Mouse (Mus musculus): ENCODE data around the gene Msh2. TPM values are rescaled to one million over a fixed set of nuclear protein-coding genes. Genes with fewer than 3 reads are reported as not detected.
A peak's percentile ranks its signal among the peaks of the same experiment; 100 is the strongest.

The Msh2 gene
- polyA plus RNA-seq, 1 experiment from 2014 or later, result 21.6 TPM

GRCm38 (mm10) chr17:87726489-87727356 lies 54.6 kb downstream of the Msh2 start:
- Histone ChIP-seq H3K4me3 (ENCODE audit: low read depth, low read length) (no peak overlapping the region), H3K9me3 (ENCODE audit: control insufficient read depth, low read length) (no peaks in the 10 kb centered on the region), H3K4me2 (replicated peaks; ENCODE audit: low read depth) (no peak overlapping the region), H3K9ac (ENCODE audit: low read length) (no peak overlapping the region), H3K27ac (replicated peaks) (no peak overlapping the region), H3K36me3 (ENCODE audit: control insufficient read depth, insufficient read depth, low read length) (peaks cover 17% of the 10 kb centered on the region; the same call in 1 of the 2 replicates), H3K27me3 (ENCODE audit: control insufficient read depth, insufficient read depth, low read length) (no peaks in the 10 kb centered on the region), H3K4me1 (replicated peaks; ENCODE audit: control insufficient read depth, insufficient read depth) (no peaks in the 10 kb centered on the region)
- ATAC-seq (ENCODE audit: low FRiP score, low TSS enrichment), result no peak
- WGBS, result 88% methylated on average over 12 of the region's 12 CpGs
- no peak for DNase-seq (ENCODE audit: low spot score)
- TF ChIP-seq EP300 (optimal IDR thresholded peaks at IDR 0.05), result no peak
- TF ChIP-seq CTCF (IDR thresholded peaks at IDR 0.05; ENCODE audit: low read depth), result no peak

DNA sequence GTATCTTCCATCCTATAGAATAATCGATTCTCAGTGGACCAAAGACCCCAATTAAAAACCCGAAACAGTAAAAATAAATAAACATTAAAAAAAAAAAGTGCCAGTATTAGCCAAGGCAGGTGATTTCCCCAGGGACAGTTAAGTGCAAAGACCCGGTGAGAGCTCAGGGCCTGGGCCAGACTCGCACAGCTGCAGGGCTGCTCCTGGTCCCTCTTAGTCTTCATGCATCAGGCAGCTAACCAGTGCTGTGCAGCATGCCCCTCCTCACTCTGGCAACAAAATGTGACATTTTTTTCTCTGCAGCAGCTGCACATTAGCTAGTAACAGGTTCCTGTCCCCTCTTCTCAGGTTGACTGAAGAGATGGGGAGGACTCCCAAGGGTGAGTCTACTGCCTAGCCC lies 59.8 kb downstream of the Msh2 start:
- 86% methylated on average over 4 of the region's 4 CpGs for WGBS
- Histone ChIP-seq H3K9me3 (ENCODE audit: control insufficient read depth, low read length) (no peaks in the 10 kb centered on the region), H3K36me3 (ENCODE audit: control insufficient read depth, insufficient read depth, low read length) (no peaks in the 10 kb centered on the region), H3K4me1 (replicated peaks; ENCODE audit: control insufficient read depth, insufficient read depth) (no peaks in the 10 kb centered on the region), H3K27me3 (ENCODE audit: control insufficient read depth, insufficient read depth, low read length) (no peaks in the 10 kb centered on the region), H3K9ac (ENCODE audit: low read length) (no peak overlapping the region), H3K4me3 (ENCODE audit: low read depth, low read length) (no peak overlapping the region), H3K4me2 (replicated peaks; ENCODE audit: low read depth) (no peak overlapping the region), H3K27ac (replicated peaks) (no peak overlapping the region)
- TF ChIP-seq CTCF (IDR thresholded peaks at IDR 0.05; ENCODE audit: low read depth) (no peak), EP300 (optimal IDR thresholded peaks at IDR 0.05) (no peak)
- ATAC-seq (ENCODE audit: low FRiP score, low TSS enrichment) (no peak), DNase-seq (ENCODE audit: low spot score) (no peak)

DNA sequence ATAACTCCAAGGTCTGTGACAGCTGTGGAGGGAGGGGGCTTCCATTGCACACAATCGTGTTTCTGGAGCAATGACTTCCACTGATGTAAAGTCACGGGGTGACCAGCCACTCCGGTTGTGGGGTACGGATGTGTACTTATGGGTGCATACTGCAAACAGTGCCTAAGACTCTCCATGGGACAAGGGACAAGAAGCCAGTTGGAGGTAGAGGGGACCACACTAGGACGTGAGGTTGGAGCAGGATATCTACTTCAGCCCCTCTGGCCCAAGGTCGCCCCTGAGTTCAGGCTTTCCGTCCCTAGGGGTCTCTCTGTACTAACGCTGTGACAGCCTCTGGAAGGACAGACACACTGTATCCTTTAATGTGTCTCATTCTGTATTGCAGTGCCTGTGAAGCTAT lies 62.3 kb downstream of the Msh2 start:
- TF ChIP-seq CTCF (IDR thresholded peaks at IDR 0.05; ENCODE audit: low read depth) (no peak), EP300 (optimal IDR thresholded peaks at IDR 0.05) (no peak)
- DNase-seq (ENCODE audit: low spot score), result no peak
- 82% methylated on average over 8 of the region's 8 CpGs for WGBS
- no peak overlapping the region for H3K9ac ChIP-seq (ENCODE audit: low read length)
- no peak overlapping the region for H3K4me3 ChIP-seq (ENCODE audit: low read depth, low read length)
- H3K9me3 ChIP-seq (ENCODE audit: control insufficient read depth, low read length), result no peaks in the 10 kb centered on the region
- no peaks in the 10 kb centered on the region for H3K27me3 ChIP-seq (ENCODE audit: control insufficient read depth, insufficient read depth, low read length)
- no peak overlapping the region for H3K27ac ChIP-seq (replicated peaks)
- no peak for ATAC-seq (ENCODE audit: low FRiP score, low TSS enrichment)
- no peak overlapping the region for H3K4me2 ChIP-seq (replicated peaks; ENCODE audit: low read depth)
- H3K4me1 ChIP-seq (replicated peaks; ENCODE audit: control insufficient read depth, insufficient read depth), result no peaks in the 10 kb centered on the region
- no peaks in the 10 kb centered on the region for H3K36me3 ChIP-seq (ENCODE audit: control insufficient read depth, insufficient read depth, low read length)

GRCm38 (mm10) chr17:87737144-87737543 lies 65.0 kb downstream of the Msh2 start:
- Histone ChIP-seq H3K4me2 (replicated peaks; ENCODE audit: low read depth) (no peak overlapping the region), H3K4me1 (replicated peaks; ENCODE audit: control insufficient read depth, insufficient read depth) (no peaks in the 10 kb centered on the region), H3K27ac (replicated peaks) (no peak overlapping the region), H3K9ac (ENCODE audit: low read length) (no peak overlapping the region), H3K36me3 (ENCODE audit: control insufficient read depth, insufficient read depth, low read length) (no peaks in the 10 kb centered on the region), H3K27me3 (ENCODE audit: control insufficient read depth, insufficient read depth, low read length) (no peaks in the 10 kb centered on the region), H3K4me3 (ENCODE audit: low read depth, low read length) (no peak overlapping the region), H3K9me3 (ENCODE audit: control insufficient read depth, low read length) (no peaks in the 10 kb centered on the region)
- WGBS, result 76% methylated on average over 3 of the region's 3 CpGs
- DNase-seq (ENCODE audit: low spot score), result no peak
- no peak for ATAC-seq (ENCODE audit: low FRiP score, low TSS enrichment)
- TF ChIP-seq CTCF (IDR thresholded peaks at IDR 0.05; ENCODE audit: low read depth) (no peak), EP300 (optimal IDR thresholded peaks at IDR 0.05) (no peak)

DNA sequence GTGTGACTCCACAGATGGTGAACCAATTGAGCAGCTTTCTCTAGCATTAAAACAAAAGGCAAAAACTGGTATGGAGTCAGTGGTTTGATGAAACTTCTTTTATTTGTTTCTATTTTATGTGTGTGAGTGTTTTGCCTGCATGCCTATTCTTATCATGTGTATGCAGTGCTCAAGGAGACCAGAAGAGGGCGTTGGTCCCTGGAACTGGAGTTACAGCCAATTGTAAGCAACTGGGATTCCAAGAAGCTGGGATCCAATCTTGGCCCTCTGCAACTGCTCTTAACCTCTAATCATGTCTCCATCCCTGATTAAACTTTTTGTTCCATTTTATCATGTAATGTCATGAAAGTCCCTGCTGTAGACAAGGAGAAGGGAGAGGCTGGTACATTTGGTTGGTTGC lies 67.7 kb downstream of the Msh2 start:
- Histone ChIP-seq H3K36me3 (ENCODE audit: control insufficient read depth, insufficient read depth, low read length) (no peaks in the 10 kb centered on the region), H3K4me2 (replicated peaks; ENCODE audit: low read depth) (no peak overlapping the region), H3K9ac (ENCODE audit: low read length) (no peak overlapping the region), H3K4me1 (replicated peaks; ENCODE audit: control insufficient read depth, insufficient read depth) (no peaks in the 10 kb centered on the region), H3K9me3 (ENCODE audit: control insufficient read depth, low read length) (no peaks in the 10 kb centered on the region), H3K27me3 (ENCODE audit: control insufficient read depth, insufficient read depth, low read length) (no peaks in the 10 kb centered on the region), H3K27ac (replicated peaks) (no peak overlapping the region), H3K4me3 (ENCODE audit: low read depth, low read length) (no peak overlapping the region)
- no peak for ATAC-seq (ENCODE audit: low FRiP score, low TSS enrichment)
- 47% methylated on average over 1 of the region's 1 CpGs for WGBS
- TF ChIP-seq EP300 (optimal IDR thresholded peaks at IDR 0.05), result no peak
- peak; percentile 33; the same call in 1 of the 2 replicates for TF ChIP-seq CTCF (IDR thresholded peaks at IDR 0.05; ENCODE audit: low read depth)
- no peak for DNase-seq (ENCODE audit: low spot score)

Measured in stomach, postnatal 0 days (tissue).